In genomic region chr4:53126794-53127193, GRCm38 (mm10) we compare ENCODE assay signal across 18 mouse cellular contexts. TPM values are rescaled to one million over a fixed set of nuclear protein-coding genes. Genes with fewer than 3 reads are reported as not detected.
DNase-seq lines count a peak whose midpoint lies in the region; ATAC-seq and TF ChIP-seq lines count a peak whose summit lies in the region.
"Had no signal": no experiment of that assay in that cellular context is flagged by ENCODE, and none has a peak within 500 bp of the region (broad histone marks: within the 10 kb centered on the region; RNA-seq: fewer than 3 reads in every experiment).

No protein-coding gene starts in this region.

- DNase-seq in gastrocnemius, adult 2 months: peak; percentile 55
- DNase-seq in gastrocnemius, adult 18-20 months (ENCODE audit: low spot score): no peak
- peak; percentile 37 for DNase-seq in hindbrain, postnatal 0 days (ENCODE audit: low spot score)
- DNase-seq in midbrain, postnatal 0 days (ENCODE audit: low spot score): peak; percentile 54
- no peak for DNase-seq in midbrain, embryonic 14.5 days
- DNase-seq: B cell, adult 2 months; cerebellum, adult 9-10 months; kidney, adult 9 months; kidney, postnatal 36 days; lung, adult 18-20 months; right cerebral cortex, postnatal 4 days; thymus, adult 2 months had no signal

- H3K27ac ChIP-seq in gastrocnemius, adult 2 months: 0 out of 2 replicates have a peak overlapping the region, but pooled peaks have one; percentile 31
- no peak overlapping the region; the same call in 1 of the 2 replicates for H3K27ac ChIP-seq in hindbrain, postnatal 0 days
- no peak overlapping the region for H3K27ac ChIP-seq in hindbrain, embryonic 12.5 days
- H3K27ac ChIP-seq in midbrain, postnatal 0 days (ENCODE audit: low read depth, low read length): no peak overlapping the region; the same call in 1 of the 2 replicates
- H3K27ac ChIP-seq in midbrain, embryonic 14.5 days (replicated peaks; ENCODE audit: low read depth, low read length): no peak overlapping the region
- H3K27ac ChIP-seq: embryonic facial prominence, embryonic 10.5 days; forebrain, embryonic 12.5 days; heart, embryonic 13.5 days had no signal

- TF ChIP-seq CTCF in gastrocnemius, adult 2 months (IDR thresholded peaks at IDR 0.05): no peak
- no peak for TF ChIP-seq CTCF in hindbrain, postnatal 0 days (IDR thresholded peaks at IDR 0.05; ENCODE audit: low read depth)
- no peak for TF ChIP-seq CTCF in midbrain, postnatal 0 days (IDR thresholded peaks at IDR 0.05)

- H3K4me3 ChIP-seq in gastrocnemius, adult 2 months: no peak overlapping the region
- H3K4me3 ChIP-seq in hindbrain, postnatal 0 days (ENCODE audit: low read length): no peak overlapping the region
- H3K4me3 ChIP-seq in hindbrain, embryonic 12.5 days: no peak overlapping the region
- H3K4me3 ChIP-seq in midbrain, postnatal 0 days (ENCODE audit: low read depth, low read length): no peak overlapping the region
- H3K4me3 ChIP-seq in midbrain, embryonic 14.5 days (replicated peaks; ENCODE audit: low read depth, low read length): no peak overlapping the region
- H3K4me3 ChIP-seq: embryonic facial prominence, embryonic 10.5 days; forebrain, embryonic 12.5 days; heart, embryonic 13.5 days had no signal

- no peaks in the 10 kb centered on the region for H3K27me3 ChIP-seq in hindbrain, postnatal 0 days (ENCODE audit: insufficient read depth, low read length)
- H3K27me3 ChIP-seq in hindbrain, embryonic 12.5 days: no peaks in the 10 kb centered on the region
- no peaks in the 10 kb centered on the region for H3K27me3 ChIP-seq in midbrain, postnatal 0 days (ENCODE audit: insufficient read depth, low read length)
- no peaks in the 10 kb centered on the region for H3K27me3 ChIP-seq in midbrain, embryonic 14.5 days (ENCODE audit: control insufficient read depth, insufficient read depth, low read length)
- H3K27me3 ChIP-seq: forebrain, embryonic 12.5 days; heart, embryonic 13.5 days had no signal

- H3K9ac ChIP-seq in hindbrain, postnatal 0 days (replicated peaks; ENCODE audit: low read length): no peak overlapping the region
- no peak overlapping the region for H3K9ac ChIP-seq in hindbrain, embryonic 12.5 days
- no peak overlapping the region for H3K9ac ChIP-seq in midbrain, postnatal 0 days (replicated peaks; ENCODE audit: low read length, poor library complexity, severe bottlenecking)
- H3K9ac ChIP-seq in midbrain, embryonic 14.5 days (replicated peaks; ENCODE audit: low read length): no peak overlapping the region
- H3K9ac ChIP-seq: forebrain, embryonic 12.5 days; heart, embryonic 13.5 days had no signal

- peak; percentile 70 for ATAC-seq in hindbrain, postnatal 0 days
- no peak for ATAC-seq in hindbrain, embryonic 12.5 days (ENCODE audit: low FRiP score)
- no peak for ATAC-seq in midbrain, postnatal 0 days (ENCODE audit: low FRiP score)
- no peak for ATAC-seq in midbrain, embryonic 14.5 days (ENCODE audit: low FRiP score, low TSS enrichment)
- no peak for ATAC-seq in cerebellum, adult (ENCODE audit: insufficient number of reproducible peaks, low FRiP score, low TSS enrichment)

- no peak overlapping the region for H3K4me2 ChIP-seq in hindbrain, postnatal 0 days (ENCODE audit: low read depth, low read length)
- H3K4me2 ChIP-seq in hindbrain, embryonic 12.5 days (replicated peaks): no peak overlapping the region
- H3K4me2 ChIP-seq in midbrain, postnatal 0 days (ENCODE audit: low read depth, low read length, poor library complexity, severe bottlenecking): no peak overlapping the region
- H3K4me2 ChIP-seq in midbrain, embryonic 14.5 days (ENCODE audit: low read length): no peak overlapping the region
- H3K4me2 ChIP-seq: forebrain, embryonic 12.5 days; heart, embryonic 13.5 days; liver, embryonic 11.5 days had no signal

- H3K4me1 ChIP-seq in hindbrain, postnatal 0 days (ENCODE audit: insufficient read depth, low read length): no peaks in the 10 kb centered on the region
- no peaks in the 10 kb centered on the region for H3K4me1 ChIP-seq in hindbrain, embryonic 12.5 days
- no peaks in the 10 kb centered on the region for H3K4me1 ChIP-seq in midbrain, postnatal 0 days (ENCODE audit: insufficient read depth, low read length)
- no peaks in the 10 kb centered on the region for H3K4me1 ChIP-seq in midbrain, embryonic 14.5 days (ENCODE audit: control insufficient read depth, insufficient read depth, low read length)
- H3K4me1 ChIP-seq: forebrain, embryonic 12.5 days had no signal

- intact Hi-C loops in gastrocnemius, adult 2 months (cut with DNase I): no loop called here

- H3K9me3 ChIP-seq in hindbrain, postnatal 0 days (ENCODE audit: low read length): no peaks in the 10 kb centered on the region
- peaks cover 4% of the 10 kb centered on the region; the same call in 1 of the 2 replicates for H3K9me3 ChIP-seq in hindbrain, embryonic 12.5 days (replicated peaks)
- H3K9me3 ChIP-seq in midbrain, postnatal 0 days (ENCODE audit: low read length): no peaks in the 10 kb centered on the region
- no peaks in the 10 kb centered on the region for H3K9me3 ChIP-seq in midbrain, embryonic 14.5 days (ENCODE audit: control insufficient read depth, low read length)

- H3K36me3 ChIP-seq in hindbrain, postnatal 0 days (ENCODE audit: insufficient read depth, low read length): peaks cover 3% of the 10 kb centered on the region; the same call in 1 of the 2 replicates
- H3K36me3 ChIP-seq in hindbrain, embryonic 12.5 days: peaks cover 20% of the 10 kb centered on the region
- H3K36me3 ChIP-seq in midbrain, postnatal 0 days (ENCODE audit: insufficient read depth, low read length): no peaks in the 10 kb centered on the region
- H3K36me3 ChIP-seq in midbrain, embryonic 14.5 days (ENCODE audit: control insufficient read depth, insufficient read depth, low read length): peaks cover 3% of the 10 kb centered on the region; the same call in 1 of the 2 replicates

- 61% methylated on average over 7 of the region's 7 CpGs for WGBS in hindbrain, postnatal 0 days
- 92% methylated on average over 7 of the region's 7 CpGs for WGBS in hindbrain, embryonic 12.5 days
- 88% methylated on average over 7 of the region's 7 CpGs for WGBS in midbrain, postnatal 0 days
- 92% methylated on average over 7 of the region's 7 CpGs for WGBS in midbrain, embryonic 14.5 days

RNA-seq across cellular contexts. Expression of gene Abca1, which starts 32.9 kb away (rescaled TPM):
- 1 to 10 TPM; 5.9 to 8.6 TPM for total RNA-seq in gastrocnemius, adult 2 months (2021)
- 1 to 10 TPM; 7.1 to 7.4 TPM for total RNA-seq in gastrocnemius, adult 18-20 months (2021)
- total RNA-seq in hindbrain, postnatal 0 days (2014; rRNA removed): 43.5 and 49.5 TPM in 2 replicates
- 8.8 TPM in 2 replicates for polyA plus RNA-seq in hindbrain, postnatal 0 days (2015; fragmentation: Nextera tagmentation; extraction: Ambion mirVana)
- 9.3 and 10.4 TPM in 2 replicates for polyA plus RNA-seq in hindbrain, embryonic 12.5 days (2016; fragmentation: Nextera tagmentation; extraction: Ambion mirVana)
- 49.2 and 63.5 TPM in 2 replicates for total RNA-seq in midbrain, postnatal 0 days (2014; rRNA removed)
- polyA plus RNA-seq in midbrain, postnatal 0 days (2015; fragmentation: Nextera tagmentation; extraction: Ambion mirVana): 8.0 and 8.6 TPM in 2 replicates
- polyA plus RNA-seq in midbrain, embryonic 14.5 days (2014; fragmentation: Nextera tagmentation; extraction: Ambion mirVana): 9.0 and 16.9 TPM in 2 replicates

Comparison
In these comparisons a context has a peak if more than half of its experiments do, and no peak if none do; other contexts are left out.
1. DNase-seq: peak in gastrocnemius, adult 2 months (single experiment), hindbrain, postnatal 0 days (single experiment) and midbrain, postnatal 0 days (single experiment); none in gastrocnemius, adult 18-20 months (single experiment) and midbrain, embryonic 14.5 days (single experiment).